Mouse (Mus musculus) liver, adult 2 months (tissue): ENCODE measurements at regions not wholly inside any gene's neighbourhood (a gene's known extent, or its start where the extent isn't known, plus 50 kb on each side); places are given as distances from the start of the nearest gene placed in this dataset.

Source experiments
- DNase-seq: peaks from one replicate; pipeline ENCODE4 v3.0.0-alpha.2; 2011; ENCODE audit warnings: low read depth, low spot score; ENCODE audit errors: extremely low read depth
- H3K27ac ChIP-seq: fragments of 200-500 bp; replicated peaks from 2 replicates; pipeline ENCODE4 v1.5.1; 2012; ENCODE audit warnings: low read depth, mild to moderate bottlenecking, control low read depth, inconsistent platforms, low read length; ENCODE audit not compliant: insufficient read depth
- H3K27me3 ChIP-seq: fragments of 200-500 bp; 2 replicates; pipeline ENCODE4 v1.6.1; 2012; ENCODE audit warnings: mild to moderate bottlenecking, moderate library complexity, low read length, inconsistent platforms; ENCODE audit not compliant: control insufficient read depth, insufficient read depth
- H3K36me3 ChIP-seq: fragments of 200-500 bp; 2 replicates; pipeline ENCODE4 v1.6.1; 2012; ENCODE audit warnings: low read length, inconsistent platforms; ENCODE audit not compliant: control insufficient read depth, insufficient read depth
- H3K4me1 ChIP-seq: fragments of 200-500 bp; 2 replicates; pipeline ENCODE4 v1.6.1; 2011; ENCODE audit warnings: low read length; ENCODE audit not compliant: control insufficient read depth, insufficient read depth
- H3K4me3 ChIP-seq: fragments of 200-500 bp; 2 replicates; pipeline ENCODE4 v1.5.1; 2011; ENCODE audit warnings: low read depth, mild to moderate bottlenecking, control low read depth, low read length, moderate library complexity; ENCODE audit not compliant: insufficient read depth
- H3K79me2 ChIP-seq: fragments of 200-500 bp; 2 replicates; pipeline ENCODE4 v1.6.1; 2012; ENCODE audit warnings: inconsistent platforms, mild to moderate bottlenecking, low read length, moderate library complexity; ENCODE audit not compliant: control insufficient read depth, insufficient read depth
- H3K9ac ChIP-seq: fragments of 200-500 bp; 2 replicates; pipeline ENCODE4 v1.6.1; 2012; ENCODE audit warnings: low read depth, mild to moderate bottlenecking, control low read depth, inconsistent platforms, low read length
- CTCF ChIP-seq: fragments of 200-500 bp; IDR thresholded peaks from 2 replicates; pipeline ENCODE4 v1.5.1; 2011; ENCODE audit warnings: low read depth, low read length, control low read depth
- POLR2A ChIP-seq: fragments of 200-500 bp; IDR thresholded peaks from 2 replicates; pipeline ENCODE4 v1.6.1; 2011; ENCODE audit warnings: low read length, control low read depth; ENCODE audit not compliant: insufficient read depth; ENCODE audit errors: extremely low read depth
- WGBS: fragments of 180-500 bp; shearing (Covaris S2); methylation state at CpG from one replicate; pipeline ENCODE4 v1.1.7; 2018; 5-methylcytosine and 5-hydroxymethylcytosine counted together

GRCm38 (mm10) chr2:50496057-50496433, 199.4 kb upstream of the Mmadhc start:
- Histone ChIP-seq H3K36me3 (no peaks in the 10 kb centered on the region), H3K9ac (no peak overlapping the region), H3K27me3 (no peaks in the 10 kb centered on the region), H3K4me3 (no peak overlapping the region), H3K79me2 (no peaks in the 10 kb centered on the region), H3K27ac (no peak overlapping the region), H3K4me1 (no peaks in the 10 kb centered on the region; the same call in 1 of the 2 replicates)
- DNase-seq: no peak
- 97% methylated on average over 3 of the region's 3 CpGs for WGBS
- TF ChIP-seq POLR2A: no peak
- no peak for TF ChIP-seq CTCF

- Histone ChIP-seq H3K4me3 (no peak overlapping the region), H3K9ac (no peak overlapping the region), H3K79me2 (no peaks in the 10 kb centered on the region), H3K36me3 (no peaks in the 10 kb centered on the region), H3K27me3 (no peaks in the 10 kb centered on the region), H3K4me1 (no peaks in the 10 kb centered on the region; the same call in 1 of the 2 replicates), H3K27ac (no peak overlapping the region)
- 87% methylated on average over 5 of the region's 5 CpGs for WGBS
- no peak for TF ChIP-seq CTCF
- no peak for TF ChIP-seq POLR2A
- DNase-seq: no peak
Observed at GRCm38 (mm10) chr2:50495141-50496056, 198.8 kb upstream of the Mmadhc start.

- TF ChIP-seq CTCF (no peak), POLR2A (no peak)
- Histone ChIP-seq H3K27me3 (no peaks in the 10 kb centered on the region), H3K79me2 (no peaks in the 10 kb centered on the region), H3K4me1 (no peaks in the 10 kb centered on the region; the same call in 1 of the 2 replicates), H3K27ac (no peak overlapping the region), H3K36me3 (no peaks in the 10 kb centered on the region), H3K9ac (no peak overlapping the region), H3K4me3 (no peak overlapping the region)
- DNase-seq: no peak
- WGBS: 72% methylated on average over 4 of the region's 4 CpGs
Observed at GRCm38 (mm10) chr2:50493597-50494335, 197.2 kb upstream of the Mmadhc start.

GRCm38 (mm10) chr2:50463799-50464198, 167.2 kb upstream of the Mmadhc start:
- H3K9ac ChIP-seq: no peak overlapping the region
- H3K36me3 ChIP-seq: no peaks in the 10 kb centered on the region
- H3K4me3 ChIP-seq: no peak overlapping the region
- no peak for DNase-seq
- no peaks in the 10 kb centered on the region for H3K4me1 ChIP-seq
- 79% methylated on average over 4 of the region's 4 CpGs for WGBS
- TF ChIP-seq POLR2A (no peak), CTCF (no peak)
- H3K27ac ChIP-seq: no peak overlapping the region
- H3K79me2 ChIP-seq: no peaks in the 10 kb centered on the region
- no peaks in the 10 kb centered on the region for H3K27me3 ChIP-seq

GRCm38 (mm10) chr2:50462378-50462777, 165.8 kb upstream of the Mmadhc start:
- TF ChIP-seq POLR2A (no peak), CTCF (no peak)
- no peak overlapping the region for H3K27ac ChIP-seq
- no peak overlapping the region for H3K9ac ChIP-seq
- H3K36me3 ChIP-seq: no peaks in the 10 kb centered on the region
- no peaks in the 10 kb centered on the region for H3K79me2 ChIP-seq
- no peaks in the 10 kb centered on the region for H3K4me1 ChIP-seq
- no peak for DNase-seq
- 100% methylated on average over 1 of the region's 1 CpGs for WGBS
- H3K27me3 ChIP-seq: no peaks in the 10 kb centered on the region
- H3K4me3 ChIP-seq: no peak overlapping the region

GRCm38 (mm10) chr2:50456654-50457053, 160.1 kb upstream of the Mmadhc start:
- H3K27me3 ChIP-seq: no peaks in the 10 kb centered on the region
- 66% methylated on average over 1 of the region's 1 CpGs for WGBS
- H3K4me1 ChIP-seq: no peaks in the 10 kb centered on the region
- no peak overlapping the region for H3K27ac ChIP-seq
- H3K79me2 ChIP-seq: no peaks in the 10 kb centered on the region
- H3K4me3 ChIP-seq: no peak overlapping the region
- no peak for TF ChIP-seq CTCF
- no peak for TF ChIP-seq POLR2A
- H3K36me3 ChIP-seq: no peaks in the 10 kb centered on the region
- no peak overlapping the region for H3K9ac ChIP-seq
- no peak for DNase-seq
